Mouse (Mus musculus) erythroblast, embryonic 14.5 days (primary cell): ENCODE measurements around the gene Ivns1abp. TPM values are rescaled to one million over a fixed set of nuclear protein-coding genes. Genes with fewer than 3 reads are reported as not detected.
"Not testable (repeated sequence)": the region's sequence is repeated elsewhere in the genome, so short reads cannot be mapped to it uniquely, and the experiment has no call there.

Source experiments
- H3K27me3 ChIP-seq: 2 replicates; pipeline ENCODE4 v1.6.1; 2012; ENCODE audit warnings: inconsistent platforms; ENCODE audit not compliant: control insufficient read depth
- H3K36me3 ChIP-seq: 2 replicates; pipeline ENCODE4 v1.6.1; 2012; ENCODE audit warnings: mild to moderate bottlenecking, inconsistent platforms; ENCODE audit not compliant: control insufficient read depth
- H3K4me1 ChIP-seq: 2 replicates; pipeline ENCODE4 v1.6.1; 2012; ENCODE audit warnings: inconsistent platforms; ENCODE audit not compliant: control insufficient read depth
- H3K4me3 ChIP-seq: replicated peaks from 2 replicates; pipeline ENCODE3; 2012; ENCODE audit warnings: moderate library complexity, mild to moderate bottlenecking, inconsistent platforms
- H3K9me3 ChIP-seq: 2 replicates; pipeline ENCODE4 v1.6.1; 2012; ENCODE audit warnings: low read length, inconsistent platforms, mixed read lengths; ENCODE audit not compliant: control insufficient read depth
- GATA1 ChIP-seq: IDR thresholded peaks from 2 replicates; pipeline ENCODE4 v1.6.1; 2012; ENCODE audit warnings: low read length, inconsistent platforms, mixed read lengths
- TAL1 ChIP-seq: IDR thresholded peaks from 3 replicates; pipeline ENCODE4 v1.6.1; 2012; ENCODE audit warnings: low read length, inconsistent platforms, mixed read lengths
- polyA plus RNA-seq: library from polyadenylated mRNA; stranded (reverse); fragments of >175 nt; gene quantifications from 2 replicates; pipeline ENCODE4 v1.2.3, GENCODE M21; 2012

The Ivns1abp gene
- polyA plus RNA-seq: 0.72 and 1.1 TPM in 2 replicates

GRCm38 (mm10) chr1:151344283-151345108, at the start of gene Ivns1abp:
Ivns1abp (plus strand) TSS chr1:151344477.
- Histone ChIP-seq H3K36me3 (peaks cover 9% of the 10 kb centered on the region), H3K27me3 (no peaks in the 10 kb centered on the region), H3K9me3 (no peaks in the 10 kb centered on the region), H3K4me1 (peaks cover 53% of the 10 kb centered on the region), H3K4me3 (peak within 1 kb of the TSS; percentile 90)
- no peak for TF ChIP-seq TAL1
- no peak for TF ChIP-seq GATA1

- Histone ChIP-seq H3K4me3 (no peak overlapping the region), H3K27me3 (no peaks in the 10 kb centered on the region), H3K4me1 (peaks cover 2% of the 10 kb centered on the region; the same call in 1 of the 2 replicates), H3K9me3 (no peaks in the 10 kb centered on the region), H3K36me3 (no peaks in the 10 kb centered on the region)
- TF ChIP-seq GATA1 (no peak), TAL1 (no peak)
Measured at GRCm38 (mm10) chr1:151295486-151295885, 48.8 kb upstream of the Ivns1abp start.

GRCm38 (mm10) chr1:151296621-151297020, 47.7 kb upstream of the Ivns1abp start:
- Histone ChIP-seq H3K4me1 (peaks cover 2% of the 10 kb centered on the region; the same call in 1 of the 2 replicates), H3K4me3 (no peak overlapping the region), H3K27me3 (no peaks in the 10 kb centered on the region), H3K36me3 (no peaks in the 10 kb centered on the region), H3K9me3 (no peaks in the 10 kb centered on the region)
- TF ChIP-seq TAL1: no peak
- no peak for TF ChIP-seq GATA1

GRCm38 (mm10) chr1:151297025-151297424, 47.3 kb upstream of the Ivns1abp start:
- H3K4me3 ChIP-seq: no peak overlapping the region
- TF ChIP-seq TAL1: no peak
- TF ChIP-seq GATA1: no peak
- H3K27me3 ChIP-seq: no peaks in the 10 kb centered on the region
- H3K4me1 ChIP-seq: peaks cover 2% of the 10 kb centered on the region; the same call in 1 of the 2 replicates
- H3K9me3 ChIP-seq: no peaks in the 10 kb centered on the region
- no peaks in the 10 kb centered on the region for H3K36me3 ChIP-seq

GRCm38 (mm10) chr1:151297596-151297995, 46.7 kb upstream of the Ivns1abp start:
- Histone ChIP-seq H3K27me3 (no peaks in the 10 kb centered on the region), H3K4me1 (peaks cover 2% of the 10 kb centered on the region; the same call in 1 of the 2 replicates), H3K9me3 (no peaks in the 10 kb centered on the region), H3K36me3 (no peaks in the 10 kb centered on the region), H3K4me3 (no peak overlapping the region)
- TF ChIP-seq GATA1: no peak
- TF ChIP-seq TAL1: no peak

GRCm38 (mm10) chr1:151301456-151301855, 42.8 kb upstream of the Ivns1abp start:
- H3K9me3 ChIP-seq: no peaks in the 10 kb centered on the region
- H3K4me1 ChIP-seq: peaks cover 5% of the 10 kb centered on the region
- H3K27me3 ChIP-seq: no peaks in the 10 kb centered on the region
- TF ChIP-seq GATA1: no peak
- no peak for TF ChIP-seq TAL1
- no peak overlapping the region for H3K4me3 ChIP-seq
- H3K36me3 ChIP-seq: no peaks in the 10 kb centered on the region

- no peaks in the 10 kb centered on the region for H3K27me3 ChIP-seq
- H3K9me3 ChIP-seq: no peaks in the 10 kb centered on the region
- H3K36me3 ChIP-seq: no peaks in the 10 kb centered on the region
- peaks cover 5% of the 10 kb centered on the region for H3K4me1 ChIP-seq
- TF ChIP-seq GATA1: no peak
- H3K4me3 ChIP-seq: no peak overlapping the region
Measured at GRCm38 (mm10) chr1:151301904-151302303, 42.4 kb upstream of the Ivns1abp start.

GRCm38 (mm10) chr1:151303265-151303664, 41.0 kb upstream of the Ivns1abp start:
- no peaks in the 10 kb centered on the region for H3K36me3 ChIP-seq
- H3K9me3 ChIP-seq: no peaks in the 10 kb centered on the region
- no peaks in the 10 kb centered on the region for H3K27me3 ChIP-seq
- peaks cover 5% of the 10 kb centered on the region for H3K4me1 ChIP-seq
- TF ChIP-seq TAL1 (no peak), GATA1 (no peak)
- no peak overlapping the region for H3K4me3 ChIP-seq

- not testable (repeated sequence) for H3K4me3 ChIP-seq, H3K4me1 ChIP-seq, H3K36me3 ChIP-seq, H3K27me3 ChIP-seq, H3K9me3 ChIP-seq
Measured at GRCm38 (mm10) chr1:151305001-151305400, 39.3 kb upstream of the Ivns1abp start.
